Mouse (Mus musculus): ENCODE data around the gene Abcb4.
"Not testable (repeated sequence)": the region's sequence is repeated elsewhere in the genome, so short reads cannot be mapped to it uniquely, and the experiment has no call there.

Abcb4 gene

DNA sequence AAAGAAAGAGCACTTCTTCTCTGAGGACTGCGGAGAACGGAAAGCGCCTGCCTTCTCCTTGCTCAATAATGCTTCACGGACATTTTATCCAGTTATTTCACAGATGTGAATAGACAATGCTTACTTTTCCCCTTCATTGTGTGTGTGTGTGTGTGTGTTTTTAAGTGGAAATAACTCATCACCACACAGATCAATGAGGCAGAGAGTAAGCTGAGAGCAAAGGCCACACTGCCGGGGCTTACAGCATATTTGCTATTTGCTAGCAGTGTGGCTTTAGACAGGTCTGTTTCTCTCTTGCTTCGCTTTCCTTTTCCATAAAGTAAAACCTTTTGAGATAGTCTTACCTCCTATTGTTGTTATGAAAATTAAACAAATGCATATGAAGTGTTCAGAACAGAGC, 11.0 kb downstream of the Abcb4 start:
- DNase-seq (ENCODE audit: low read depth in 2 of 2, low spot score in 2 of 2) = no peak

DNA sequence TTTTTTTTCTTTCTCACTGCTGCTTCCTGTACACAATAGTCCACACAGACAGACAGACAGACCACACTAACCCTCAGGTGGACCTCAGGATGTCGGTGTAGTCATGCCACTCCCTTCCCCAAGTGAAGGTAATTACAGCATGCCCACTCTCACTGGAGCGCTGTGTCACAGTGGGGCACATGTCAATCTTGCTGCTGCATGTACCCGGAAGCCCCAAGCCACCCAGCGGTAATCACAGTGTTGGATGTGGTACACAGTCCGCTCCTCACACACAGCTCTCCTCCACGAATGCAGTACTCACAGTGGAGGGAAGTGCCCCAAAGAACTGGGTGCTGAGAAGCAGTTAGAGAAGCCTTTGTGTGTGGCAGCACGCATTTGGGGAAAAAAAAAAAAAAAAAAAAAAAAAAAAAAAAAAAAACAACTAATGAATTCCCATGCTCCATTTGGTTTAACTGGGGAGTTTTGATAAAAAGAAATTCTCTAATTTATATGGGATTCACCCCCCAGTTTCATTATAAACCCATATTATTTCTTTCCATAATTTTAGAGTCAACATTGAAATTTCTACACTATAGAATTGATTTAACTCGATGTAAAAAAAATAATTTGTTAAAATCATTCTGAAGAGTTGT, 18.2 kb downstream of the Abcb4 start:
- DNase-seq (ENCODE audit: low read depth in 2 of 2, low spot score in 2 of 2) = peak; percentile 34

DNA sequence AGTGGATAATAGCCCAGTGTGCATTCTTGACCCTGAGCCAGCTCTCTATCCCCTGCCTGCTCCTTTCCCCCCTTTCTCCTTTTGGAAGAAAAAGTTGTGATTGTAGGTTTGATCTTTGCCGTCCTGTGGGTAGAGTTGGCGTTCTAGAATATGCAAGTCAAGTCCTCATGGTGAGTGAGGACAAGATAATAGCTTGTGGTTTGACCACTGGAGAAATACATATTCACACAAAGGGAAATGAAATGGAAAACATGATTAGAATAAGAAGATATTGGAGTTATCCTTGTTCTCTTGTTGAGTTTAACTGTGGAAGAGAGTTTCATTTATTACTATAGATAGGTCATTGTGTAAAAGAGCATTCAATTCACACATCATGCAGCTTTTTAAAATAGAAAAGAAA, 22.9 kb downstream of the Abcb4 start:
- no peak for DNase-seq (ENCODE audit: low read depth in 2 of 2, low spot score in 2 of 2)

DNA sequence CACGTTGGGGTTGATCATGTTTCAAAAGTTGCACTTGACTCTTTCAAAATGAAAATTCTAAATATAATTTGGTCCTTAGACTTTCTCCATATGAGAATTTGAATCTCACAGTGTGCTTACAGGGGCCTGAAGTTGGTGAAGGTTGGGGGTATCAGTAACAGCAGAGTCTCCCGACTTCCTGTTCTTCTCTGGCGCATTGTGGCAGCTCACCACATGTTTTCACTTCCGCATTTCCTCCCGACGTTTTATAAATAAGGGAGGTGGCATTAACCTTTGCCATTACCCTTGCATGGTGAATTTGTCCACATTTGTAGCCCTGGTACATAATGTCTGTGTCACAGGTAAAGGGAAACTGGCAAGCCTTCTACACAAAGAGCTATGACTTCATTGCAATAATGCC, 23.6 kb downstream of the Abcb4 start:
- no peak for DNase-seq (ENCODE audit: low read depth in 2 of 2, low spot score in 2 of 2)

DNA sequence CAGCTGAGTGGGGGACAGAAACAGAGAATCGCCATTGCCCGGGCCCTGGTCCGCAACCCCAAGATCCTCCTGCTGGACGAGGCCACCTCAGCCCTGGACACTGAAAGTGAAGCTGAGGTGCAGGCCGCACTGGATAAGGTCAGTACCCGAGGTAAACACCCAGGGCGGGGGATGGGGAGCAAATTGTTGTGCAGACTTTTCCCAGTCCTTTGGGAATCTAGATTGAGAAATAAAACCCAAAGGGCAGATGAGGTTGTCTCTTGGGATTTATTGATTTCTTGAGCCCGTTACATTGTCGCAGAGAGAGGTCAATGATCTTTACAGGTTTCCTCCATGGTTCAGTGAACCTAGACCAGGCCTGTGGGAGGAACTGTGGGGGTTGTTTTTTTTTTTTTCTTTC, 34.9 kb downstream of the Abcb4 start:
- no peak for DNase-seq (ENCODE audit: low read depth in 2 of 2, low spot score in 2 of 2)

DNA sequence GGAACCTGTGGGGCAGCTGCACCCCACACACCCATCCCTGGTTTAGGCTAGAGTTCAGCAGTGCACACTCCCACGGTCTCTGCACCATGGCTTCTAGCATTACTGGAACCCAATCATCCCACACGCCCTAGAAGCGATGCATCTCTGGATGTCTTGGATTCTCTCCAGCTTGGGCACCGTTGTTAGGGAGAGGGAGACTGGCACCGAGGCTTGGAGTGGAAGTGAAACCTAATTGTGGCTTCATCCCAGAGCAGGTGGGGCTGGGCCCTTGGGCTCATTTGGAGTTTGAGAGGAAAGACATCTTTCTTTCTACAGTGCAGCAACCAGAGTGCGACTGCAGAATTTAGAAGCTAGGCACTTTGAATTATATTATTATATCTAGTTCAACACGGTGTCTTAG, 44.4 kb downstream of the Abcb4 start:
- DNase-seq (ENCODE audit: low read depth in 2 of 2, low spot score in 2 of 2) = no peak

DNA sequence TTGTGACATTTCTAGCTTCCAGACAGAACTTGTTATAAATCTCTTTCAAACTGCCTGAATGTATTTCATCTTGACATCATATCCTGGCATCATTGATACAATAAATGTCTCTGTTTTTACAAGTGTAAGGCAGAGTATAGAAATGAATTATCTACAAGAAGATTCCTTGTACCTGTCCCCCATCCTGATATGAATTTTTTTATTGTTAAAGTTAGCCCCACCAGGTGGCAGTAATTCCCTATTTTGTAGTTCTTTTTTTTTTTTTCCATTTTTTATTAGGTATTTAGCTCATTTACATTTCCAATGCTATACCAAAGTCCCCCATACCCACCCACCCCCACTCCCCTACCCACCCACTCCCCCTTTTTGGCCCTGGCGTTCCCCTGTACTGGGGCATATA, 47.7 kb downstream of the Abcb4 start:
- DNase-seq (ENCODE audit: low read depth in 2 of 2, low spot score in 2 of 2) = not testable (repeated sequence)

DNA sequence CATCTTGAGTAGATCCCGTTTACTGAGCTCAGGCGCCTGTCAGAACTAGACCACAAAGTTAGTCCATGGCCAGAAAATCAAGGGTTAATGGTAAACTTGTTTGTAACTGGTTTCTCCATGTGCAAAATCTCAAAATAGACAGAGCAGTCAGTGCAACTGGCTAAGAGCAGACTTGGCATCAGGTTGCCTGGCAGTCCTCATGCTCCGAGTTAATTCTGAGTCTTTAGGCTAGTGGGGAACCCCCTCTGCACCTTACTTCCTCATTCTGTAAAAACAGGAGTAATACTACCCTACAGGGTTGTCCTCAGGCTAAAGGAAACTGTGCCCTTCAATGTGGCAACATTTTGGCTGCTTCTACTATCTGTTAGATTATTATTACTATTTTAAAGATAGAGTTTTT, 50.3 kb downstream of the Abcb4 start:
- DNase-seq (ENCODE audit: low read depth in 2 of 2, low spot score in 2 of 2) = no peak

DNA sequence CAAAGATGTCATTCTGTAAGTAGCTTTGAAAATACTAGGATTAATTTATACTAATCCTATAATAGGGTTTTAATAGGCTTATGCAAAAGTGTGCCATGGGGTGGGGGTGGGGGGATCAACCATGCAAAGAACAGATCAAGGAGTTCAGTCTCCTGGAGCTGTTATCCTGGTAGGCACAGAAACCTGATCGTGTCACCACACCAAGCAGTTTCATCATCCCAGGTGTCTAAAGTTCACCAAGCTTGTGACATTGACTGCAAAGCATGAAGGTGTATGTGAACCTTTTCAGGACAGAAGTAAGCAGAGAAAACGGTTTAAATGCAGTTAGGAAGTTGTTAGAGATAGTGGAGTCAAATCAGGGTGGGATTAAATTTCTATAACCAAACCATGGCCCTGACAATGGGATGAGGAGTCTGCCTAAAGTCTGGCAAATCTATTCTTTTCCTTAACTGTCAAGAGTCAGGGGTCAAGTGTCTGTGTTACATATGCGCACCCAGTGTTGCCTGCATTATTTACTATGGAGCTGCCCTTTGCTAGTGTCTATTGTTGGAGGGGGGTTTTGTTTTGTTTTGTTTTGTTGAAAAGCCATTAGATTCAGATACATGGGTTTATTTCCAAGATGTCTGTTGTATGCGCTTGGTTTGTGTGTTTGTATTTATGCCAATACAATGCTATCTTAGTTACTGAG, 54.0 kb downstream of the Abcb4 start:
- no peak for DNase-seq (ENCODE audit: low read depth in 2 of 2, low spot score in 2 of 2)

DNA sequence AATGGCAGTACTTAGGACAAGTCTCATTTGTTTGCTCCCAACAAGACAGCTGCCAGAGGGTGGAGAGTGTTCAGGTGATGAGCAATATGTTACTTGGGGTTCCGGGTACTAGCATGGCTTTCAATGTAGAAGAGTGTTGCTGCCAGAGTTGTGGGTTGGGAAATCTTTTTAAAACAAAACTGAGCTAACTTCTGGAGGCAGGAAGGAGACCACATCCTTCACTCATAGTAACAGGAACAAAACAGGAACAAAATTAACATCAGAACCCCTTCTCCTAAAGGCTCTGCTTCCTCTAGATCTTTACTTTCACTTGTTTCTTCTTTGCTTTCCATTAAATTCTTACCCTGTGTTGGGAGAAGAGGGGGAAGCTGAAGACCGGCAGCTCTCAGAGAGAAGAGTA, 60.1 kb downstream of the Abcb4 start:
- DNase-seq (ENCODE audit: low read depth in 2 of 2, low spot score in 2 of 2) = no peak

DNA sequence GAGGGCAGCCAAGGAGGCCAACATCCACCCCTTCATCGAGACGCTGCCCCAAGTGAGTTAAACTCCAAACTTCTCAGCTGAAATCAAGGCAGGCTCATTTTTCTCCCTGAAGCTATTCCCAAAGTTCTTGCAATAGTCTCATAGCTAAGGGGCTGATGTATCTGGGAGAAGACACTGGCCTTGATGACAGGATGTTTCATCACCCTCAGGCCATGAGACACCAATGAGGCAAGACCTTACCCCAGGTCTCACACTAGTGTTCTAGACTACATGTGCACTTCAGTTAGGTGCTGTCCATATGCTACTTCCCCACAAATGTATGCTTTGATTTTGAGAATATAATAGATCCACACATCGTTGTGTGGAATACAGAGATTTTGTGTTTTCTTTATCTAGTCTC, 62.0 kb downstream of the Abcb4 start:
- DNase-seq (ENCODE audit: low read depth in 2 of 2, low spot score in 2 of 2) = no peak

DNA sequence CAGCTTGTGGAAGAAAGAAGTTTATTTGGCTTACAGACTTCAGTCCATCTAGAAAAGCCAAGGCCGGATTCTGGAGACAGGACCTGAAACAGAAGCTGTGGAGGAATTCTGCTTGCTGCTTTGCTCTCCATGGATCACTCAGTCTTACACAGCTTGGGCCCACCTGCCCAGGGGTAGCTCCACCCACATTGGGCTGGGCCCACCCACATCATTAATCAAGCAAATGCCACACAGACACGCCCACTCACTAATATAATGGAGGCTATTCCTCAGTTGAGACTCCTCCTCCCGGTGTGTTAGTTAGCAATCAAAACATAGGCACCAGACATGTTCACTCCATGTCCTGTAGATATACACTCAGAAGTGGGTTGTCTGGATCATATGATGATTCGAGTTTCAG, 67.0 kb downstream of the Abcb4 start:
- no peak for DNase-seq (ENCODE audit: low read depth in 2 of 2, low spot score in 2 of 2)

DNA sequence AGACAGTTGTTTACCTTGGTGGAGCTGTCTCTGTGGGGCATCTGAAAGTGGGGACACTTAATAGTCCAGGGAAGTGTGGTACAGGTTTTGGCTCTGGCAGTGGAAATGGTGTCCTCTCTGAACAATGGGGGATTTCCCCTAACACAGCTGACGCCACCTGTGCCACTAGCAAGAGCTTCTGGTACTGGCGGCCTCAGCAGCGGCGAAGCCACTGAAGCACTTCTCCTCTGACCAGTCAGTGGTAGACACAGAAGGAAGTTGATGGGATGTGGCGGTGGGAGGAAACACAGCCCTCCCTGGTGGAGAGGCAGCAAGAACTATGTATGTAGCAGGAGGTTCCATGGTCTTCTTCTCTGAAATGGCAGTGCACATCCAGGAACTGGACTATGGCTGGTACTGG, 71.0 kb downstream of the Abcb4 start:
- DNase-seq (ENCODE audit: low read depth in 2 of 2, low spot score in 2 of 2) = no peak

DNA sequence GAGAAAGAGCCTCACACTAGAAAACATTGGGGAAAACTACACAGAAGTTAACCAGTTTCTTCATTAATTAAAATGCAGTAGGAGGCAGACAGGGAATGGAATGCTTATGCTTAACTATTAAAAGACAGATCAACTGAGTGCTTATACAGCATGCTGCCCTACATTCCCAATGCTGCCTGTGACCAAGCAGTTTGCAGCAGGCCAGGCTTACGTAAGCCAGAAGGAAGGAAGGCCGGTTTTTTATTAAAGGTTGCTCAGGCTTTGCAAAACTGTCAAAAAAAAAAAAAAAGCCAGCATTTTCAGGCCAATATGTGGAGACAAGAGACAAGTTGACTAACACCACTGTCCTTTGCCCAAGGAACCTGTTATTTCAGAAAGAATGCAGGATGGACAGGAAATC, 77.2 kb downstream of the Abcb4 start:
- no peak for DNase-seq (ENCODE audit: low read depth in 2 of 2, low spot score in 2 of 2)

DNA sequence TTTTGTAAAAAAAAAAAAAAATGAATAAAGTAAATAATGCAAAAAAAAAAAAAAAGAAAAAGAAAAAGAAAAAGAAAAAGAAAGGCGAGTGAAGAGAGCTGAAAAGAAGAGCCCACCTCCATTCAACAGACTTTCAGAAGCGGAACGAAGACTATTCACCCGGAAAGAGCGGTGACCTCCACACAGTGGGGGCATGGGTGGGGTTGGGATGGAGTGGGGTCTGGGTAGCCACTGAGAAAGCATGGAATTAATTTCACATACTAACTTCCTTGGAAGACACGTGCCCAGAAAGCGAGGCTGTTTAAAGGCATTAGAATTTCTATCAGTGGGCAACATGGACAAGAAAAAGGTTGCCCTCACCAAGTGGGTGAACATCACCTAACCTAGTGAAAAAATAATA, 78.8 kb downstream of the Abcb4 start:
- no peak for DNase-seq (ENCODE audit: low read depth in 2 of 2, low spot score in 2 of 2)

DNA sequence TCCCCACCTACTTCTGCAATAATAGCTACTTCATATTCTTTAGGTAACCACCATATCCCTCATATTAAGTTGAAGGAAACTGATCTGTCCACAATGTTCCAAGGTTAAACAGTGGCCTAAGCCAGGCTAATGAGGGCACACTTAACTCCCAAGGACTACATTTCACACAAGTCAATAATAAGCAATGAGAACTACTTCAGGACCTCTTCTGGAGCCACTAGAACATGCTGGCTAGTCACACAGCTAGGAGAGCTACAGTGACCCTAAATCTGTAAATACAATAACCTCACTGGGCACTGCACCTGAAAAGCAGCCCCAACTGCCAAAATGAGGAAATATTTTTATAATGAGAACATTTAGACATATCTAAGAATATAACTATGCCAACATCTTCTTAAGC, 81.2 kb downstream of the Abcb4 start:
- DNase-seq (ENCODE audit: low read depth in 2 of 2, low spot score in 2 of 2) = no peak

DNA sequence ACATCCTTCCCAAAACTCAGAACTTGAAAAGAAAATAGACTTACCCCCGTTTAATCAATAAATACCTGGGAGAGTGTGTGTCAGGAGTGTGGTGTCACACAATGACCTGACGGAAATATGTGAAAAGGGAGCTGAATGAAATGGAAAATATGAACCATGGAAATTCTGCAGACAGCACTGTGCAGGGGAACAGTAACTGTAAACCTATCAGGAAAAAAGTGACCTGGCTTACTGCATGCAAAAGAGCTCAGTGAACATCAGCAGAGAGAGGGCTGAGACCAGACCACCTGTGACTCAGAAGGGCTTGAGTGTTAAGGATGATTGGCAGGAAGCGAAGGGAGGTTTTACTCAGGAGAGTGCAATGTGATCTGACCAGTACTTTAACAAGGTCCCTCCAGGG, 92.0 kb downstream of the Abcb4 start:
- DNase-seq (ENCODE audit: low read depth in 2 of 2, low spot score in 2 of 2) = no peak

DNA sequence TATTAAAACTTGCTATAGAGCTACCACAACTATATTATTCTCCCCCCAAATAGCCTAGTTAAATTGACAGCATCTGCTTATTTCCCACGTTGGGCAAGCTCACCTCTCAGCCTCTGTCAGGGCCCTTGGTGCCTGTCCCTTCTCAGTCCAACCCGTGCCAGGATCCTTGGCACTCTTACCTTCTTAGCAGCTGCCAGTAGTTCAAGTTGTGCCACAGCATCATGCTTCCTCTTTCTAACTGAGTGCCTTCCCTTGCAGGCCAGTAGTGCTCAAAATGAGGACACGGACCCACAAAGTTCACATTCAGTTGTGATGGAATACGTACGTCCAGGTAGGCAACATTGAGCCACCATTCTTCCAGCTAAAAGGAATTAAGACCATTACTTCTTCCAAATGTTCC, 94.4 kb downstream of the Abcb4 start:
- no peak for DNase-seq (ENCODE audit: low read depth in 2 of 2, low spot score in 2 of 2)

DNA sequence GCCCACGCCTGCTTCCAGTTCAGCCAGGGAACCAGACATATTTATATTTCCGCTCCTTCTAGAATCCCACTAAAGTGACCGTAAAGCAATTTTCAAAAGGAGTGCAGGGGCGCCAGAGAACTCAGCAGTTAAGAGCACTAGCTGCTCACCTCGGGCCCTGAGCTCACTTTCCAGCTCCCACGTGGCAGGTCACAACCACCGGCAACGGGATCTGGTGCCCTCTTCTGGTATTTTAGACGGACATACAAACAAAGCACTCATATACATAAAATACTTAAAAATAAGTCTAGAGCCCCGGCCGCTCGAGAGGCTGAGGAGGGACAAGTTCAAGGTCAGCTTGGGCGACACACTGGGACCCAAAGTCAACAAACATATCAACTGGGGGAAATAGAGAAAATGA, 97.0 kb downstream of the Abcb4 start:
- DNase-seq (ENCODE audit: low read depth in 2 of 2, low spot score in 2 of 2) = no peak

DNA sequence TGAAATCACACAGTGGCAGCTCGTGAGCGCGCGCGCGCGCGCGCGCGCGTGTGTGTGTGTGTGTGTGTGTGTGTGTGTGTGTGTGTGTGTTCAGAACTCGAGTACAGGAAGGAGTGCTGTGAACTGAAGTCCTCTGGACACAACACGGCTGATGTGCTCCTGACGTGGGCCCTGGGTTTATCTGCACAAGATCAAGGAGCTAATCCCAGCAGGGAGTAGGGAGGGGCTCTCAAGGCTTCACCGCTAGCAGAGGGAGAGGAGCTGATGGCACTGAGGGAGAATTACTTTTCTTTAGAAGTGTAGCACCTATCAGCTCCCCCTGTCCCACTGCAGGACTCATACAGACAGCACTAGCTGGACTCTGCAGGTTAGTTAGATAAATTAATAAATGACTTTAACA, 98.1 kb downstream of the Abcb4 start:
- DNase-seq (ENCODE audit: low read depth in 2 of 2, low spot score in 2 of 2) = no peak

DNA sequence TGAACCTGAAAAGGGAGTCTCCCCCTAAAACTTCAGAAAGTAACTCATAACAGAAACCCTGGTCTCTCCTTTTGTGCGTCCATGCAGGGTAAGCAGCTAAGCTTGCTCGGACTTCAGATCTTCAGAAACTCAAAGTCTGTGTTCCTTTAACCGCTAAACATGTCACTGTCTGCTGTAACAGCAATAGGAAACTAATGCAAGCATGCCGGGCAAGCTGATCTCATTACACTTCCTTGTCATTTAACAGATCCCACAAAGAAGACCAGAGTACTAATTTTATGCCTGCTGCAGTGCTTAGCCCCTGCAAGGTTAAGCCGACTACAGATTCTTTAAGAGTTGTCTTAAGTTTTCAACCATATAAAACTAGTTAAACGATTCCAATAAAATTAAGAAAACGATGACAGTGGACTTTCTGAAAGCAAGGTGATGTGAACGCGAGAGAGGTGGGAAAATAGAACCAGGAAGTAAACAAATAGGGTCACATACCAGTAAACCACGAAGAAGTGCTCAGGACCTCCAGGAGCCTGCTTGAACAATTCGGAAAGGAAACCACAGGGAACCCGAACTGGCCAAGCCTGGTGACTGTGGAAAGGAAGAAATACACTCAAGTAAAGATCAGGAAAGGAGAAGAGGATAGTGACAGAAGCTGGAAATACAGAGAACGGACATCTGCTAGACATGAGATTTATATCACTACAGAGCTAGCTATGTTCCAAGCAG, 102.6 kb downstream of the Abcb4 start:
- DNase-seq (ENCODE audit: low read depth in 2 of 2, low spot score in 2 of 2) = no peak

DNA sequence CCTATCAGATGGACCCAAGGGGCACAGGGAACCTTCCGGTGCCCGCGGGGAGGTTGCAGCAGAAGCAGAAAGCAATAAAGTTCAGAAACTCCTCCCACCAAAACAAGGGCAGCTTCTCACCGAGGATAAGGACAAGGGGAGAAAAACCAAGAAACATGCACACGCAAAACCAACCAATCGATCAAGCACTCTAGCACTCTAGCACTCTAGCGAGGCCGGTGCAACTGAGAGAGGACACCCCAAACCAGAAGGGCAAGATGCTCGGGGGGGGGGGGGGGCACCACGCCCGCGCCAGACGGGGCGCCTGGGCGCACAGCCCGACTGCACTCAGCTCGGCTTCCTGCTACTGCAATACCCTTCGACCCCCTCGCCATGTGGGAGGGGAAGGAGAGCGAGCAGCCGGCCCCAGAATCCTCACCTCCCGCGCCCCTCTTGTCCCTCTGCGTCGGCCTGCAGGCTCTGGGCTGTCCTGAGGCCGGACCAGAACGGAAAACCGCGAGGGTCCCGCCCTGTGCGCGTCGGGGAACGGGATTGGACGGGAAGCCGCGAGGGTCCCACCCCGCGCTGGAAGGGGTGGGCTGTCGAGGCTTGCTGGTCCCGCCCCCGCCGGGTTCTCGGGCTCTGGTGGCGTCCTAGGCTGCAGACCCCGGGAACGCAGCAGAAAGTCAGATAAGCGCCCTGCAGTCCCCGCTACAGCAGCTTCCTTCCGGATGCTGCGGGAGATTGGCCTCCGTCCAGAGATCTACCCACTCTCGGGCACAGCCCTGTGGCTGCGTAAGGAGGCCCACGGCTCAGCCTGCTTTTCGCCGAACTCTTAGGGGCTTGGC, 103.4 kb downstream of the Abcb4 start, which contains the start of gene Crot:
Gene Crot, minus strand, starts transcription at position 639 of the 827 bp plus-strand sequence.
- peak; percentile 72 to 83 for DNase-seq (ENCODE audit: low read depth in 2 of 2, low spot score in 2 of 2)
